Mouse (Mus musculus) MEL (cell line): ENCODE data around the gene Il10. TPM values are rescaled to one million over a fixed set of nuclear protein-coding genes. Genes with fewer than 3 reads are reported as not detected.

Experiments
- CTCF ChIP-seq, 3 experiments: IDR thresholded peaks in 2 of 3; conservative IDR thresholded peaks in 1 of 3; 2 replicates each; pipeline ENCODE4 v1.5.1; 2011 to 2012; ENCODE audit warnings: low read length in 3 of 3, low read depth in 2 of 3, mild to moderate bottlenecking in 2 of 3, improper control_type of control experiment in 1 of 3, inconsistent platforms in 1 of 3, mixed read lengths in 1 of 3, moderate library complexity in 1 of 3; ENCODE audit not compliant: control insufficient read depth in 1 of 3, insufficient read depth in 1 of 3, poor library complexity in 1 of 3, severe bottlenecking in 1 of 3
- E2F4 ChIP-seq: IDR thresholded peaks from 2 replicates; pipeline ENCODE4 v1.6.1; 2011; ENCODE audit warnings: low read depth, low read length, improper control_type of control experiment, borderline replicate concordance
- ETS1 ChIP-seq: IDR thresholded peaks from 2 replicates; pipeline ENCODE4 v1.6.1; 2012; ENCODE audit warnings: low read depth, mild to moderate bottlenecking, inconsistent platforms, low read length, improper control_type of control experiment, moderate library complexity
- GATA1 ChIP-seq: IDR thresholded peaks from 2 replicates; pipeline ENCODE4 v1.6.1; 2011; ENCODE audit warnings: low read depth, low read length, improper control_type of control experiment
- HCFC1 ChIP-seq: IDR thresholded peaks from 2 replicates; pipeline ENCODE4 v1.6.1; 2012; ENCODE audit warnings: low read depth, mild to moderate bottlenecking, inconsistent platforms, low read length, improper control_type of control experiment, moderate library complexity
- KAT2A ChIP-seq: conservative IDR thresholded peaks from 2 replicates; pipeline ENCODE4 v1.6.1; 2012; ENCODE audit warnings: low read depth, low read length, improper control_type of control experiment, inconsistent platforms
- MAFK ChIP-seq: IDR thresholded peaks from 2 replicates; pipeline ENCODE4 v1.6.1; 2011; ENCODE audit warnings: low read depth, mild to moderate bottlenecking, low read length, improper control_type of control experiment, borderline replicate concordance
- POLR2A ChIP-seq, 2 experiments: IDR thresholded peaks; 2 replicates each; pipeline ENCODE4 v1.6.1; 2011 to 2012; ENCODE audit warnings: low read length in 2 of 2, mild to moderate bottlenecking in 2 of 2, control low read depth in 1 of 2, improper control_type of control experiment in 1 of 2, low read depth in 1 of 2, moderate library complexity in 1 of 2; ENCODE audit not compliant: control insufficient read depth in 1 of 2, insufficient read depth in 1 of 2, poor library complexity in 1 of 2
- POLR2AphosphoS2 ChIP-seq: IDR thresholded peaks from 2 replicates; pipeline ENCODE4 v1.6.1; 2011; ENCODE audit warnings: low read length, improper control_type of control experiment
- RCOR1 ChIP-seq: IDR thresholded peaks from 2 replicates; pipeline ENCODE4 v1.6.1; 2012; ENCODE audit warnings: low read depth, mild to moderate bottlenecking, inconsistent platforms, low read length, improper control_type of control experiment
- SMC3 ChIP-seq: IDR thresholded peaks from 2 replicates; pipeline ENCODE4 v1.6.1; 2011; ENCODE audit warnings: low read depth, low read length, improper control_type of control experiment
- UBTF ChIP-seq: IDR thresholded peaks from 2 replicates; pipeline ENCODE4 v1.6.1; 2012; ENCODE audit warnings: low read depth, mild to moderate bottlenecking, inconsistent platforms, low read length, improper control_type of control experiment, moderate library complexity, borderline replicate concordance; ENCODE audit not compliant: insufficient read depth
- ZMIZ1 ChIP-seq: IDR thresholded peaks from 2 replicates; pipeline ENCODE4 v1.6.1; 2012; ENCODE audit warnings: low read depth, mild to moderate bottlenecking, inconsistent platforms, low read length, improper control_type of control experiment, moderate library complexity
- ZNF384 ChIP-seq: IDR thresholded peaks from 2 replicates; pipeline ENCODE4 v1.6.1; 2012; ENCODE audit warnings: low read depth, mild to moderate bottlenecking, inconsistent platforms, low read length, improper control_type of control experiment
- polyA plus RNA-seq, 2 experiments: library from polyadenylated mRNA; stranded (reverse) in 1 of 2; unstranded in 1 of 2; fragments of >175 nt in 1 of 2; fragments of >200 nt in 1 of 2; gene quantifications; 2 replicates each; pipeline versions ENCODE4 v1.2.1 to v1.2.4; 2012; ENCODE audit warnings: low replicate concordance in 2 of 2, low read depth in 1 of 2; ENCODE audit not compliant: insufficient read length in 2 of 2, insufficient read depth in 1 of 2, missing spikeins in 1 of 2
- total RNA-seq: library from RNA; depleted of rRNA; stranded (reverse); fragments of 300-350 nt; gene quantifications from 2 replicates; pipeline ENCODE4 v1.2.3, GENCODE M21; 2012; rRNA removed

The Il10 gene
- total and polyA plus RNA-seq, 3 experiments, result not detected

- no peak for TF ChIP-seq POLR2AphosphoS2
- no peak for TF ChIP-seq E2F4
- TF ChIP-seq MAFK, result no peak
- TF ChIP-seq GATA1, result peak; percentile 80
- TF ChIP-seq SMC3, result no peak
- no peak for TF ChIP-seq POLR2A (IDR thresholded peaks at IDR 0.05; ENCODE audit: control insufficient read depth in 1 of 2, insufficient read depth in 1 of 2, low read depth in 1 of 2, low read length in 2 of 2, poor library complexity in 1 of 2)
- TF ChIP-seq ETS1, result peak; percentile 85
- TF ChIP-seq HCFC1, result no peak
- TF ChIP-seq UBTF, result no peak
- no peak for TF ChIP-seq KAT2A
- no peak for TF ChIP-seq ZNF384
- no peak for TF ChIP-seq RCOR1
- no peak for TF ChIP-seq ZMIZ1
- TF ChIP-seq CTCF (IDR thresholded peaks at IDR 0.05 in 2 of 3, conservative IDR thresholded peaks at IDR 0.05 in 1 of 3; ENCODE audit: control insufficient read depth in 1 of 3, insufficient read depth in 1 of 3, low read depth in 2 of 3, low read length in 3 of 3, poor library complexity in 1 of 3, severe bottlenecking in 1 of 3), result no peak
Observed at GRCm38 (mm10) chr1:131074524-131074938, 54.9 kb downstream of the Il10 start (continued).

Other genes with a start within 250 kb of the Il10 start
- gene Fcamr, start 218.9 kb upstream of the Il10 start, total RNA-seq, result not detected in 2 replicates
- gene Fcamr, start 218.9 kb upstream of the Il10 start, polyA plus RNA-seq, result not detected
- not detected in 2 replicates for gene Pigr, start 193.2 kb upstream of the Il10 start, total RNA-seq
- not detected for gene Pigr, start 193.2 kb upstream of the Il10 start, polyA plus RNA-seq
- gene Fcmr, start 154.2 kb upstream of the Il10 start, total RNA-seq, result not detected in 2 replicates
- gene Fcmr, start 154.2 kb upstream of the Il10 start, polyA plus RNA-seq, result not detected
- gene Il24, start 132.4 kb upstream of the Il10 start, total RNA-seq, result not detected in 2 replicates
- not detected for gene Il24, start 132.4 kb upstream of the Il10 start, polyA plus RNA-seq
- not detected in 2 replicates for gene Il20, start 108.4 kb upstream of the Il10 start, total RNA-seq
- not detected for gene Il20, start 108.4 kb upstream of the Il10 start, polyA plus RNA-seq
- gene Il19, start 79.7 kb upstream of the Il10 start, total RNA-seq, result not detected in 2 replicates
- not detected for gene Il19, start 79.7 kb upstream of the Il10 start, polyA plus RNA-seq
- gene Mapkapk2, start 78.0 kb downstream of the Il10 start, total RNA-seq, result 51.7 and 53.2 TPM in 2 replicates
- 10 to 100 TPM in 1 of 2 experiments, not detected in 1; 85.4 TPM for gene Mapkapk2, start 78.0 kb downstream of the Il10 start, polyA plus RNA-seq
- 7.9 and 8.6 TPM in 2 replicates for gene Dyrk3, start 118.5 kb downstream of the Il10 start, total RNA-seq
- gene Dyrk3, start 118.5 kb downstream of the Il10 start, polyA plus RNA-seq, result 10 to 100 TPM in 1 of 2 experiments, not detected in 1; 11.8 TPM
- gene Eif2d, start 133.3 kb downstream of the Il10 start, total RNA-seq, result 29.3 and 31.0 TPM in 2 replicates
- 10 to 100 TPM in 1 of 2 experiments, not detected in 1; 43.6 TPM for gene Eif2d, start 133.3 kb downstream of the Il10 start, polyA plus RNA-seq
- gene Rassf5, start 225.4 kb downstream of the Il10 start, total RNA-seq, result 14.2 and 14.8 TPM in 2 replicates
- 10 to 100 TPM in 1 of 2 experiments, not detected in 1; 28.8 TPM for gene Rassf5, start 225.4 kb downstream of the Il10 start, polyA plus RNA-seq